Mouse (Mus musculus) small intestine, adult 2 months (tissue): Measurements from ENCODE around the gene Odf4. TPM values are rescaled to one million over a fixed set of nuclear protein-coding genes. Genes with fewer than 3 reads are reported as not detected.

Source experiments
- H3K27ac ChIP-seq: fragments of 200-500 bp; 2 replicates; pipeline ENCODE4 v1.5.1; 2012; ENCODE audit warnings: low read depth, low read length, control low read depth, inconsistent platforms; ENCODE audit not compliant: insufficient read depth
- H3K27me3 ChIP-seq: fragments of 200-500 bp; 2 replicates; pipeline ENCODE4 v1.6.1; 2012; ENCODE audit warnings: mild to moderate bottlenecking, moderate library complexity, low read length, inconsistent platforms; ENCODE audit not compliant: control insufficient read depth, insufficient read depth
- H3K36me3 ChIP-seq: fragments of 200-500 bp; 2 replicates; pipeline ENCODE4 v1.6.1; 2012; ENCODE audit warnings: mild to moderate bottlenecking, low read length, control low read depth, inconsistent platforms; ENCODE audit not compliant: control insufficient read depth, insufficient read depth
- H3K4me1 ChIP-seq: fragments of 200-500 bp; 2 replicates; pipeline ENCODE4 v1.6.1; 2012; ENCODE audit warnings: low read length, inconsistent platforms, mixed read lengths; ENCODE audit not compliant: control insufficient read depth, insufficient read depth, insufficient read length
- H3K4me3 ChIP-seq: fragments of 200-500 bp; 2 replicates; pipeline ENCODE4 v1.5.1; 2012; ENCODE audit warnings: low read depth, mild to moderate bottlenecking, control low read depth, inconsistent platforms, low read length, moderate library complexity
- CTCF ChIP-seq: fragments of 200-500 bp; IDR thresholded peaks from 2 replicates; pipeline ENCODE4 v1.5.1; 2012; ENCODE audit warnings: low read depth, mild to moderate bottlenecking, control low read depth, inconsistent platforms, low read length, moderate library complexity, mixed read lengths; ENCODE audit not compliant: insufficient replicate concordance, insufficient read length; ENCODE audit errors: extremely low read depth
- POLR2A ChIP-seq: fragments of 200-500 bp; IDR thresholded peaks from 2 replicates; pipeline ENCODE4 v1.6.1; 2012; ENCODE audit warnings: low read depth, mild to moderate bottlenecking, control low read depth, inconsistent platforms, low read length, moderate library complexity
- WGBS: fragments of 180-500 bp; shearing (Covaris S2); methylation state at CpG from one replicate; pipeline ENCODE4 v1.1.7; 2018; 5-methylcytosine and 5-hydroxymethylcytosine counted together
- polyA plus RNA-seq: library from polyadenylated mRNA; depleted of rRNA; stranded (reverse); fragments of >200 nt; gene quantifications from 2 replicates; pipeline ENCODE4 v1.2.3, GENCODE M21; 2012

Odf4 gene
- polyA plus RNA-seq, 1 experiment = not detected

- H3K36me3 ChIP-seq = no peaks in the 10 kb centered on the region
- WGBS = 53% methylated on average over 4 of the region's 4 CpGs
- H3K4me1 ChIP-seq = peaks cover 5% of the 10 kb centered on the region
- no peak overlapping the region for H3K4me3 ChIP-seq
- no peak overlapping the region for H3K27ac ChIP-seq
- no peaks in the 10 kb centered on the region for H3K27me3 ChIP-seq
- TF ChIP-seq POLR2A (no peak), CTCF (peak; percentile 49; the same call in 1 of the 2 replicates)
Measured at GRCm38 (mm10) chr11:68897120-68897519, 29.8 kb downstream of the Odf4 start.

GRCm38 (mm10) chr11:68896247-68896646 is 30.6 kb downstream of the Odf4 start:
- Histone ChIP-seq H3K4me1 (peaks cover 5% of the 10 kb centered on the region), H3K27ac (no peak overlapping the region), H3K4me3 (no peak overlapping the region), H3K27me3 (no peaks in the 10 kb centered on the region), H3K36me3 (no peaks in the 10 kb centered on the region)
- 88% methylated on average over 5 of the region's 5 CpGs for WGBS
- TF ChIP-seq CTCF = no peak
- no peak for TF ChIP-seq POLR2A

GRCm38 (mm10) chr11:68893911-68894464 is 32.9 kb downstream of the Odf4 start:
- WGBS = 65% methylated on average over 12 of the region's 12 CpGs
- Histone ChIP-seq H3K36me3 (no peaks in the 10 kb centered on the region), H3K4me3 (no peak overlapping the region), H3K27ac (no peak overlapping the region), H3K4me1 (no peaks in the 10 kb centered on the region), H3K27me3 (no peaks in the 10 kb centered on the region)
- TF ChIP-seq CTCF = no peak
- TF ChIP-seq POLR2A = no peak

- TF ChIP-seq CTCF (no peak), POLR2A (no peak)
- H3K4me3 ChIP-seq = no peak overlapping the region
- no peaks in the 10 kb centered on the region for H3K36me3 ChIP-seq
- H3K4me1 ChIP-seq = no peaks in the 10 kb centered on the region
- 61% methylated on average over 15 of the region's 15 CpGs for WGBS
- no peaks in the 10 kb centered on the region for H3K27me3 ChIP-seq
- no peak overlapping the region for H3K27ac ChIP-seq
Measured at GRCm38 (mm10) chr11:68892233-68892832, 34.5 kb downstream of the Odf4 start.

DNA sequence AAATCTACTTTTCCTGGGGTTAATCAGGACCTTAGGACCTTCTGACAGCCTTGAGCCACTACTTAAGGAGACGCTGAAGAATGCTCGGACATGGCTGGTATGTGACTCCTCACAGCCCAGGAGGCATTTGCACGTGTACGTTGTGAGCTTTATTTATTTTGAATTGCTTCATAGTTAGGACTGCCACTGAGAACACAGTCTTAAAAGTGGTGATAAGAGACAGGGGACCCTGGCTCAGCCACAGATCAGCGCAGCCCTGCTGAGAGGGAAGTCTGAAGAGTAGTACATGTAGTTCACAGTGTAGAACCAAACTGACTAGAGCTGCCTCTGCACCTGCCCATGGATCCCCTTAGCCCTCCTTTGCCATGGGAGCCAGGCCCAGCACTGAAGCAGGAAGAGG is 35.1 kb downstream of the Odf4 start:
- H3K27ac ChIP-seq = no peak overlapping the region
- H3K4me3 ChIP-seq = no peak overlapping the region
- H3K4me1 ChIP-seq = no peaks in the 10 kb centered on the region
- TF ChIP-seq POLR2A = no peak
- TF ChIP-seq CTCF = no peak
- H3K36me3 ChIP-seq = no peaks in the 10 kb centered on the region
- H3K27me3 ChIP-seq = no peaks in the 10 kb centered on the region
- 61% methylated on average over 5 of the region's 5 CpGs for WGBS

DNA sequence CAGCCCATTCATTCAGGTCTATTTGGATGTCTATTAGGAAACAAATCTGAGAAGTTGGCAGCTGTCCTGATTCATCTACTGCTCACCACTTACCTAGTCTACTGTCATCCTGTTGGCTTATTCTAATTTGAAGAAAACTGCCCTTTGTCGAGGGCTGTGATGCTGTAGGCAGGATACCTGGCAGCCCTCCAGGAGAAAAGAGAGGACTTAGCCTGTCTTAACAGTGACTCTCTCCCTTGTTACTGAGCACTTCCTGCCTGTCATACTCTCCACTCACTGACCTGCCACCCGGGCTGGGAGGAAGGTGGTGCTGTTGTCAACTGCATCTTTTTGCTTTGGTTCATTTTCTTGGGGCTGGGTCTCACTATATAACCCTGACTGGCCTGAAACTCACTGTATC is 36.3 kb downstream of the Odf4 start:
- Histone ChIP-seq H3K4me1 (no peaks in the 10 kb centered on the region), H3K4me3 (no peak overlapping the region), H3K36me3 (no peaks in the 10 kb centered on the region), H3K27ac (no peak overlapping the region), H3K27me3 (no peaks in the 10 kb centered on the region)
- 6% methylated on average over 2 of the region's 2 CpGs for WGBS
- no peak for TF ChIP-seq CTCF
- no peak for TF ChIP-seq POLR2A

DNA sequence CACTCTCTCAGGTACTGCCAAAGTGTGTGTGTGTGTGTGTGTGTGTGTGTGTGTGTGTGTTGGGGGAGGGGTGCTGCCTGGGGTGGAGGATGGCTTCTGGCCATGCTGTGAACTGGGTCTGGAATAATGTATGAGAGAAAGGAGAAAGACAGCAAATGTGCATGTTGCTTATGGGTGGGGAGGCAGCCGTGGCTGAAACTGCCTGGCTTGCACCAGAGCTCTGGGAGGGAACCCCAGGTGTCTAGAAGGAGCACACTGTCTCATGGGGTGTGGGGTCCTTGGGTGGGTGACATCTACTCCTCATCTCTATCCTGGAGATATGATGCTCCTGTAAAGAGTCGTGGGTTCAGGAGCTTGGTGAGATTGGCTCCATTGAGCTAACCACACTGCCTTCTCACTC is 38.2 kb downstream of the Odf4 start:
- Histone ChIP-seq H3K27ac (no peak overlapping the region), H3K27me3 (no peaks in the 10 kb centered on the region), H3K36me3 (no peaks in the 10 kb centered on the region), H3K4me1 (no peaks in the 10 kb centered on the region), H3K4me3 (no peak overlapping the region)
- no peak for TF ChIP-seq POLR2A
- 69% methylated on average over 2 of the region's 2 CpGs for WGBS
